17 mouse cellular contexts compared by ENCODE assay signal in genomic region chr13:47112924-47113323, GRCm38 (mm10). TPM values are rescaled to one million over a fixed set of nuclear protein-coding genes. Genes with fewer than 3 reads are reported as not detected.
DNase-seq lines count a peak whose midpoint lies in the region; ATAC-seq and TF ChIP-seq lines count a peak whose summit lies in the region.
"Had no signal": no experiment of that assay in that cellular context is flagged by ENCODE, and none has a peak within 500 bp of the region (broad histone marks: within the 10 kb centered on the region; RNA-seq: fewer than 3 reads in every experiment).

No protein-coding gene starts in this region.

- H3K9me3 ChIP-seq in heart, embryonic 13.5 days = no peaks in the 10 kb centered on the region
- H3K9me3 ChIP-seq in liver, embryonic 14.5 days (ENCODE audit: control insufficient read depth, low read length) = no peaks in the 10 kb centered on the region
- H3K9me3 ChIP-seq in stomach, embryonic 15.5 days = no peaks in the 10 kb centered on the region
- H3K9me3 ChIP-seq in hindbrain, postnatal 0 days (ENCODE audit: low read length) = no peaks in the 10 kb centered on the region
- H3K9me3 ChIP-seq: heart, embryonic 10.5 days; limb, embryonic 12.5 days; midbrain, embryonic 10.5 days had no signal

- peaks cover 47% of the 10 kb centered on the region for H3K4me1 ChIP-seq in heart, embryonic 13.5 days
- H3K4me1 ChIP-seq in liver, embryonic 14.5 days (replicated peaks; ENCODE audit: control insufficient read depth in 2 of 2, insufficient read depth in 2 of 2, low read length in 1 of 2) = peaks cover 69 to 80% of the 10 kb centered on the region in 2 experiments
- H3K4me1 ChIP-seq in stomach, embryonic 15.5 days = no peaks in the 10 kb centered on the region
- no peaks in the 10 kb centered on the region for H3K4me1 ChIP-seq in hindbrain, postnatal 0 days (ENCODE audit: insufficient read depth, low read length)
- H3K4me1 ChIP-seq: limb, embryonic 12.5 days; midbrain, embryonic 10.5 days had no signal

- no peak overlapping the region for H3K4me2 ChIP-seq in heart, embryonic 13.5 days
- H3K4me2 ChIP-seq in liver, embryonic 14.5 days (ENCODE audit: low read depth) = peak overlapping the region; percentile 96
- H3K4me2 ChIP-seq in stomach, embryonic 15.5 days = no peak overlapping the region
- no peak overlapping the region for H3K4me2 ChIP-seq in hindbrain, postnatal 0 days (ENCODE audit: low read depth, low read length)
- H3K4me2 ChIP-seq: limb, embryonic 12.5 days had no signal

- no peak overlapping the region for H3K9ac ChIP-seq in heart, embryonic 13.5 days
- peak overlapping the region; percentile 65 for H3K9ac ChIP-seq in liver, embryonic 14.5 days (replicated peaks)
- no peak overlapping the region for H3K9ac ChIP-seq in stomach, embryonic 15.5 days
- no peak overlapping the region for H3K9ac ChIP-seq in hindbrain, postnatal 0 days (replicated peaks; ENCODE audit: low read length)
- H3K9ac ChIP-seq: limb, embryonic 12.5 days had no signal

- no peak for DNase-seq in heart, postnatal 14 days
- peak; percentile 49 to 72 for DNase-seq in spleen, postnatal 10 days (ENCODE audit: low spot score in 2 of 2)
- no peak for DNase-seq in spleen, postnatal 14 days (ENCODE audit: low spot score in 2 of 2)
- peak; percentile 83 to 95 (median 83) for DNase-seq in liver, embryonic 14.5 days (ENCODE audit: low read depth in 3 of 3, low spot score in 3 of 3)
- DNase-seq in hindbrain, postnatal 0 days (ENCODE audit: low spot score) = no peak
- no peak for DNase-seq in cerebellum, adult 11 months
- DNase-seq: adrenal gland, postnatal 36 days; cerebellum, adult 9-11 months; gastrocnemius, adult 2 months; kidney, postnatal 25 days; thymus, postnatal 25 days had no signal

- WGBS in heart, embryonic 13.5 days = 30% methylated on average over 3 of the region's 3 CpGs
- 14% methylated on average over 3 of the region's 3 CpGs for WGBS in liver, embryonic 14.5 days (ENCODE audit: insufficient replicate concordance)
- 49% methylated on average over 3 of the region's 3 CpGs for WGBS in stomach, embryonic 15.5 days
- 66% methylated on average over 3 of the region's 3 CpGs for WGBS in hindbrain, postnatal 0 days

- H3K27me3 ChIP-seq in heart, embryonic 13.5 days (replicated peaks) = no peaks in the 10 kb centered on the region
- no peaks in the 10 kb centered on the region for H3K27me3 ChIP-seq in liver, embryonic 14.5 days (ENCODE audit: control insufficient read depth, insufficient read depth, low read length)
- H3K27me3 ChIP-seq in stomach, embryonic 15.5 days (replicated peaks) = no peaks in the 10 kb centered on the region
- H3K27me3 ChIP-seq in hindbrain, postnatal 0 days (ENCODE audit: insufficient read depth, low read length) = no peaks in the 10 kb centered on the region
- H3K27me3 ChIP-seq: limb, embryonic 12.5 days had no signal

- H3K36me3 ChIP-seq in heart, embryonic 13.5 days = no peaks in the 10 kb centered on the region
- no peaks in the 10 kb centered on the region for H3K36me3 ChIP-seq in liver, embryonic 14.5 days (replicated peaks; ENCODE audit: control insufficient read depth, insufficient read depth, low read depth)
- H3K36me3 ChIP-seq in stomach, embryonic 15.5 days = no peaks in the 10 kb centered on the region
- H3K36me3 ChIP-seq in hindbrain, postnatal 0 days (ENCODE audit: insufficient read depth, low read length) = no peaks in the 10 kb centered on the region
- H3K36me3 ChIP-seq: heart, embryonic 10.5 days; limb, embryonic 12.5 days; midbrain, embryonic 10.5 days had no signal

- peak; percentile 82 for TF ChIP-seq EP300 in liver, embryonic 14.5 days (IDR thresholded peaks at IDR 0.05; ENCODE audit: low read depth)

- ATAC-seq in heart, embryonic 13.5 days (ENCODE audit: extremely low read depth, insufficient number of reproducible peaks, low FRiP score, low TSS enrichment) = no peak
- ATAC-seq in liver, embryonic 14.5 days (ENCODE audit: insufficient read depth) = peak; percentile 80
- ATAC-seq in stomach, embryonic 15.5 days (ENCODE audit: insufficient read depth, low FRiP score, low read depth) = peak; percentile 76
- no peak for ATAC-seq in hindbrain, postnatal 0 days
- ATAC-seq: forebrain, embryonic 14.5 days had no signal

- peak; percentile 21; the same call in 1 of the 2 replicates for TF ChIP-seq CTCF in liver, embryonic 14.5 days (IDR thresholded peaks at IDR 0.05; ENCODE audit: low read depth)
- TF ChIP-seq CTCF in hindbrain, postnatal 0 days (IDR thresholded peaks at IDR 0.05; ENCODE audit: low read depth) = no peak

- H3K27ac ChIP-seq in heart, embryonic 13.5 days (replicated peaks) = peak overlapping the region; percentile 25
- peak overlapping the region; percentile 97 for H3K27ac ChIP-seq in liver, embryonic 14.5 days
- H3K27ac ChIP-seq in stomach, embryonic 15.5 days = no peak overlapping the region; the same call in 1 of the 2 replicates
- no peak overlapping the region for H3K27ac ChIP-seq in hindbrain, postnatal 0 days
- H3K27ac ChIP-seq: gastrocnemius, adult 2 months; heart, embryonic 10.5 days; limb, embryonic 12.5 days; midbrain, embryonic 10.5 days had no signal

- no peak overlapping the region for H3K4me3 ChIP-seq in heart, embryonic 13.5 days
- 0 out of 4 replicates have a peak overlapping the region, but pooled peaks of 1 of the 2 experiments have one; percentile 6 for H3K4me3 ChIP-seq in liver, embryonic 14.5 days (ENCODE audit: insufficient read depth in 1 of 2, low read depth in 2 of 2, low read length in 2 of 2)
- no peak overlapping the region for H3K4me3 ChIP-seq in stomach, embryonic 15.5 days (replicated peaks)
- H3K4me3 ChIP-seq in hindbrain, postnatal 0 days (ENCODE audit: low read length) = no peak overlapping the region
- H3K4me3 ChIP-seq: gastrocnemius, adult 2 months; heart, embryonic 10.5 days; limb, embryonic 12.5 days; midbrain, embryonic 10.5 days had no signal

- intact Hi-C loops in heart, postnatal 14 days (cut with DNase I) = no loop called here

RNA-seq across cellular contexts. Expression of gene Dek, which starts 6.9 kb away (rescaled TPM):
- 152 and 167 TPM in 2 replicates for polyA plus RNA-seq in heart, embryonic 13.5 days (2015; fragmentation: Nextera tagmentation; extraction: Ambion mirVana)
- 10 to 100 TPM; 38.3 to 41.2 TPM for total RNA-seq in heart, postnatal 14 days (2021)
- polyA plus RNA-seq in liver, embryonic 14.5 days (2012; rRNA removed) = 102 and 167 TPM in 2 replicates
- 330 and 359 TPM in 2 replicates for polyA plus RNA-seq in liver, embryonic 14.5 days (2014; fragmentation: Nextera tagmentation; extraction: Ambion mirVana)
- 271 and 291 TPM in 2 replicates for polyA plus RNA-seq in stomach, embryonic 15.5 days (2015; fragmentation: Nextera tagmentation; extraction: Ambion mirVana)
- 42.2 and 60.5 TPM in 2 replicates for total RNA-seq in hindbrain, postnatal 0 days (2014; rRNA removed)
- polyA plus RNA-seq in hindbrain, postnatal 0 days (2015; fragmentation: Nextera tagmentation; extraction: Ambion mirVana) = 131 and 136 TPM in 2 replicates

RNA-seq across cellular contexts. Expression of gene Rnf144b, which starts 9.5 kb away (rescaled TPM):
- 1.4 TPM in 2 replicates for polyA plus RNA-seq in heart, embryonic 13.5 days (2015; fragmentation: Nextera tagmentation; extraction: Ambion mirVana)
- total RNA-seq in heart, postnatal 14 days (2021) = 10 to 100 TPM; 16.5 to 19.8 TPM
- 1.4 and 1.6 TPM in 2 replicates for polyA plus RNA-seq in liver, embryonic 14.5 days (2012; rRNA removed)
- 1.9 and 2.2 TPM in 2 replicates for polyA plus RNA-seq in liver, embryonic 14.5 days (2014; fragmentation: Nextera tagmentation; extraction: Ambion mirVana)
- 1.7 and 2.0 TPM in 2 replicates for polyA plus RNA-seq in stomach, embryonic 15.5 days (2015; fragmentation: Nextera tagmentation; extraction: Ambion mirVana)
- total RNA-seq in hindbrain, postnatal 0 days (2014; rRNA removed) = 2.7 and 5.6 TPM in 2 replicates
- 1.7 and 1.8 TPM in 2 replicates for polyA plus RNA-seq in hindbrain, postnatal 0 days (2015; fragmentation: Nextera tagmentation; extraction: Ambion mirVana)

Comparison
In these comparisons a context has a peak if more than half of its experiments do, and no peak if none do; other contexts are left out.
1. DNase-seq: peak in spleen, postnatal 10 days (2 of 2) and liver, embryonic 14.5 days (3 of 3); none in heart, postnatal 14 days (0 of 2), spleen, postnatal 14 days (0 of 2), hindbrain, postnatal 0 days (single experiment) and cerebellum, adult 11 months (single experiment).
2. ATAC-seq: peak in liver, embryonic 14.5 days (single experiment) and stomach, embryonic 15.5 days (single experiment); none in heart, embryonic 13.5 days (single experiment) and hindbrain, postnatal 0 days (single experiment).
3. H3K27ac ChIP-seq: peak in heart, embryonic 13.5 days (single experiment) and liver, embryonic 14.5 days (single experiment); none in stomach, embryonic 15.5 days (single experiment) and hindbrain, postnatal 0 days (single experiment).